Mouse (Mus musculus) heart, embryonic 10.5 days (tissue): ENCODE data around the gene Boc. TPM values are rescaled to one million over a fixed set of nuclear protein-coding genes. Genes with fewer than 3 reads are reported as not detected.

Source experiments
- DNase-seq: peaks from one replicate; pipeline ENCODE4 v3.0.0-alpha.2; 2017; ENCODE audit warnings: low spot score
- H3K27ac ChIP-seq: fragments of 300-500 bp; sonication (generic); 2 replicates; pipeline ENCODE4 v1.5.1; 2016; ENCODE audit warnings: mild to moderate bottlenecking
- H3K27me3 ChIP-seq: fragments of 300-500 bp; sonication (generic); 2 replicates; pipeline ENCODE4 v1.6.1; 2016; ENCODE audit warnings: mild to moderate bottlenecking; ENCODE audit not compliant: poor library complexity, insufficient read depth, severe bottlenecking
- H3K36me3 ChIP-seq: fragments of 300-500 bp; sonication (generic); 2 replicates; pipeline ENCODE4 v1.6.1; 2016; ENCODE audit warnings: mild to moderate bottlenecking, moderate library complexity
- H3K4me1 ChIP-seq: fragments of 300-500 bp; sonication (generic); 2 replicates; pipeline ENCODE4 v1.6.1; 2016; ENCODE audit warnings: mild to moderate bottlenecking
- H3K4me3 ChIP-seq: fragments of 300-500 bp; sonication (generic); 2 replicates; pipeline ENCODE4 v1.5.1; 2016; ENCODE audit warnings: mild to moderate bottlenecking, moderate library complexity
- H3K9me3 ChIP-seq: fragments of 300-500 bp; sonication (generic); 2 replicates; pipeline ENCODE4 v1.6.1; 2016; ENCODE audit warnings: mild to moderate bottlenecking, moderate library complexity
- WGBS: fragments of 180-500 bp; shearing (Covaris S2); methylation state at CpG from one replicate; pipeline ENCODE4 v1.1.7; 2016; 5-methylcytosine and 5-hydroxymethylcytosine counted together
- polyA plus RNA-seq: library from polyadenylated mRNA; unstranded; fragments of >200 nt; fragmentation: Nextera tagmentation; extraction: Ambion mirVana; gene quantifications from 2 replicates; pipeline ENCODE4 v1.2.1, GENCODE M21; 2016

Boc gene
- polyA plus RNA-seq, 1 experiment from 2014 or later: 8.7 TPM

DNA sequence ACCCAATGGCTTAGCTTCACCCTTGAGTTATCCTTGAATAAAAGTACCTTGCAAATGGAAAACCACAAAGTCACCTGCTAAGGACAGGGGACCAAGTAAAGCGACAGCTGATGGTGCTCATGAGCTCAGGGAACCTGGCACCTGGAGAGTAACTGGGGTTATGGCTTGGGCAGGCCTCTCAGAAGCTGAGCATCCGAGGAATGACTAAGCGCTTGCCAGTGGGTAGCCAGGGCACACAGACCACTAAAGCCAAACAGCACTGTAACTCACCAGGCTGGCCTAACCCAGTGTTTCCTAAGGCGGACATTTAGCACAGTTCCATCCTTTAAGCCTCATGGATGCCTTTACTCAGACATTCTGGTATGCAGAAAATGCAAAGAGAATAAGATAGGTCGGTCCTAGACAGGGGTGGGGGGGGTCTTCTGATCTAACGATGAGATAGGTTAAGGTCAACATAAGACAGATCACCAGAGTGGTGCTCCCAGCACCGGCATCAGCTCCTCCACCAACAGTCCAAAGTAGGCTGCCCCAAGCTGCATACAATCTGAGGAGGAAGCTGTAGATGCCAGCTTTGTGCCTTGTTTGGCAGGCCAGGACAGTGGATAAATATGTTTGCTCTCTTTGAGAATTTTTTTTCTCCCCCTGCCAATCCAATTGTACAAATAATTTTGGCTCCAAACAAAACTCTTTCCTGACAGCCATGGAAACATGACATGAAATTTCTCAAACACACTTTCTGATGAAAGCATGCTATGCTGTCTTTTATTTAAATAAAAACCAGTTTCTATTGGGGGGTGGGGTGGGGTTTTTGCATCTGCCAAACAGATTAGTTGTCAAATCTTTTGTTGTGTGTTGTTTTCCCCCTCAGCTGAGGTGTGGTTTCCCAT lies 49.0 kb downstream of the Boc start:
- Histone ChIP-seq H3K36me3 (peaks cover 18% of the 10 kb centered on the region; the same call in 1 of the 2 replicates), H3K27me3 (no peaks in the 10 kb centered on the region), H3K4me1 (peaks cover 15% of the 10 kb centered on the region), H3K4me3 (no peak overlapping the region), H3K27ac (no peak overlapping the region), H3K9me3 (0 out of 2 replicates have a peak, but pooled peaks cover under 1% of the 10 kb centered on the region)
- no peak for DNase-seq
- 62% methylated on average over 7 of the region's 7 CpGs for WGBS

DNA sequence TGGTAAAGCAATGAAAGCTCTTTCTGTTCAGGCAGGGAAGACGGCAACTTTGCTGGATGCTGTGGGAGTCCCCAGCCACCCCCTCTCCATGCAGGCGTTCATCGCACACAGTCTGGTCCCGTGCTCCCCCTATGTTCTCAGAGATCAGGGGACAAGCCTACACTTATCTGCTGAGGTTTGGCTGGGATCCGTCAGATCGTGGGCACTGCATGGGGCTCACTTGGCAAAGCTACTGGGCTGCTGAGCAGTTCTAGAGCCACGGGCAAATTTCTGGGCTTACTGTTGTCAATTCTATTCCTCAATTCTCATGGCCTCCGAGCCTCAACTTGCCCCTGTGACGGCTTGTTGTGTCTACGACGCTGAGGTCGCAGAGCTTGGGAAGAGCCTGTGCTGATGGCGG lies 49.9 kb downstream of the Boc start:
- Histone ChIP-seq H3K9me3 (peaks cover 5% of the 10 kb centered on the region; the same call in 1 of the 2 replicates), H3K27ac (no peak overlapping the region), H3K4me3 (no peak overlapping the region), H3K4me1 (peaks cover 15% of the 10 kb centered on the region), H3K27me3 (no peaks in the 10 kb centered on the region), H3K36me3 (peaks cover 24% of the 10 kb centered on the region; the same call in 1 of the 2 replicates)
- 89% methylated on average over 13 of the region's 13 CpGs for WGBS
- DNase-seq: no peak

DNA sequence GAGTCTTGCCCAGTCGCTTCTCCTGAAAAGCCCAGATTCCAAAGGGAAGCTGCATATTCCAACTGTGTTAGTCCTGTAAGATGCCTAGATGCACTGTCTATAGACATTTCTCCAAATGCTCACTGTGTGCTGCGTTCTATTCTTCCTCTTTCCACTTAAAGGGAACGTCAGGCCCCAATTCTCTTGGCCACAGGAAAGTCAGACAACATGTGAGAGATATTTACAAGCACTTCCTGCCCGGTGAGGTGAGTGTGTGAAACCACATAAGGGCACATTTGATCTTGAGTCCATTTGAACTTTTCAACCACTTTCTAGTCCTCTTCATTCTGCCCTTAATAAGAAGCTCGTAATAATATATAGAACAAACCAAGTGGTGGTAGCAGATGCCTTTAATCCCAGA lies 50.7 kb downstream of the Boc start:
- H3K27me3 ChIP-seq: no peaks in the 10 kb centered on the region
- 73% methylated on average over 5 of the region's 5 CpGs for WGBS
- H3K36me3 ChIP-seq: peaks cover 29% of the 10 kb centered on the region; the same call in 1 of the 2 replicates
- H3K4me1 ChIP-seq: peaks cover 20% of the 10 kb centered on the region
- H3K9me3 ChIP-seq: peaks cover 5% of the 10 kb centered on the region; the same call in 1 of the 2 replicates
- H3K4me3 ChIP-seq: no peak overlapping the region
- H3K27ac ChIP-seq: no peak overlapping the region
- DNase-seq: no peak

DNA sequence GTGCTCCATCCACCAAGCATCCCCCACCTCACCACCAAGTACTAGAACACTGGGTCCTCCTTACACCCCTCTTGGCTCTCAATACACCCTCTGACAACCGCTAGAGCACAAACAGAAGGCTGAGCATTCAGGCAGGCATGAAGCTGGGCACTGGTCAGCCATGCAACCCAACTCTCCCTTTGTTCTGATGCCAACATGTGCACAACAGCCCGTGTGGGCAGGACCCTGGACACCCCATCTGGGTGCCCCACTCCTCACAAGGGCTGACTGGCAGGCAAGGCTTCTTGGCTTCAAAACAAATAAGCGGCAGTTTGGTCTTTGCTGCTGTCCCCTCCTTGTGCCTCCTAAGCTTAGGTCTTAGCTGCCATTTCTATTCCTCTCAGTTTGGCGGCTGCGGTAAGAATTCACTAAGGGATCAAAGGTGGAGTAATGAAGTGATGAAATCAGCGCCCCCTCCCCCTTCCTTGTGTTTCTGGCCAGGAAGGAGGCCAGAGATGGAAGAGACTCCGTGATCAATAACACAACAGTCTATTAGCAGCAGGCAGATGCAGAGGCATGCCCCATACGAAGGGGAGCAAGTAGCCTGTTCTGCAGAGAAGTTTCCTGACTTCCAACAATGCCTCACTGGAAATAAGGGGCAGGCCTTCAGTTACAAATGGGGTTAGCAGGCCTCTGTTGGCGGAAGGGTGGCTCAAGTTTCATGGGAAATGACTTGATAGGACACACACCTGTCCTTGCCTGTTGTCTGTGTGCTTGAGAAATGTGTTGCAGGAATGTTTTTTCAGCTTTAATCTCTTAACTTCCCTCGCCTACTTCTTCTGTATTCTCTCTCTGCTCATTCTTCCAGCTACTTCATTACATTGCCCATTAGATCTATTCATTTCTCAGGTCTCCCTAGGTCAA lies 51.4 kb downstream of the Boc start:
- peaks cover 24% of the 10 kb centered on the region for H3K4me1 ChIP-seq
- WGBS: 65% methylated on average over 10 of the region's 10 CpGs
- no peak for DNase-seq
- H3K36me3 ChIP-seq: peaks cover 28% of the 10 kb centered on the region; the same call in 1 of the 2 replicates
- H3K9me3 ChIP-seq: peaks cover 5% of the 10 kb centered on the region; the same call in 1 of the 2 replicates
- H3K4me3 ChIP-seq: no peak overlapping the region
- no peaks in the 10 kb centered on the region for H3K27me3 ChIP-seq
- no peak overlapping the region for H3K27ac ChIP-seq

DNA sequence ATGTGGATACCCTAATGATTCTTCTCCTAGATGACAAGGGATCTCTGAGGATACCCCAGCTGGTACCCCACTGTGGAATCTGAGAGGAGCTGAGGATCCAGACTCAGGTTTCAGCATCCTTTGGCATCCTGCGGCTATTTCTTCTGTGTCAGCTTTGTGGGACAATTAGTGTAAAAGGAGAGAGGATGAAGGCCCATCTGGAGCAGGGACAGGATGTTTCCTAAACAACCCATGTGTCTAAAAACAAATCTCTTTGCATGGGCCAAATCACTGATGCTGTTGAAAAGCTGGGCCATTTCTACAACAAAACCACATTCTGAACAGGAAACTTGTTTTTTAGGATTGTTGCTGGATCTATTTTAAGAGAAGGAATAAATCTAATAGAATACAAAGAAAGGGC lies 53.5 kb downstream of the Boc start:
- Histone ChIP-seq H3K4me1 (peaks cover 25% of the 10 kb centered on the region), H3K36me3 (peaks cover 44% of the 10 kb centered on the region), H3K9me3 (peaks cover 5% of the 10 kb centered on the region; the same call in 1 of the 2 replicates), H3K27ac (no peak overlapping the region), H3K27me3 (no peaks in the 10 kb centered on the region), H3K4me3 (no peak overlapping the region)
- WGBS: 94% methylated on average over 1 of the region's 1 CpGs
- no peak for DNase-seq

DNA sequence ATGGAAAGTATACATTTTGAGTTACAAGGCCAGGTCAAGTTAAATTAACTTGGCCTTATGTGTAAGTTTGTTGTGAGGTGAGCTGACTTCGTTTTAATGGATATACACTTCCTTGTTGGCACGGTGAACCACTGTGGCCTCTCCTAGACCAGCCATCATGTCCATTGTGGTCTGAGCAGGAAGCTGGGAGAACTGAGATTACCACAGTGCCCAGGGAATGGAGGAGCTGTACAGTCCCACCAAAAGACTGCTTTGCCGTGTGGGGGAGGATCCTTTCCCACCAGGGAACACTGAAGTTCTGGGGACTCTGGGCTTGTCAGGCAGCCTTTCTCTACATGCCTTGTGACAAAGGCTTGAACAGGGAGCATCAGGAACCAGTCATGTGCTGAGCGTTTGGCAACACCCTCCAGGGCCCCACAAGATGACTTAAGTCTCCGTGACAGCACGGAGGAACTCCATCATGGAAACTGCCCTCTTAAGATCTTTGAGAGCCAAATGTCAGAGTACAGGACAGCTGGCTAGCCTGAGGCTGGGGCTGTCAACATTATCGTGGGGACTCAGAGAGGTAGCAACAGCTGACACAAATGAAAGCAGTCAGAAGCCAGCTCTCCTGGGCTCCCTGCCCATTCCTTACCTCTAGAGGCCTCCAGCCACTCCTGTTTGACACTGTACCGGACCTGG lies 55.7 kb downstream of the Boc start:
- peaks cover 62% of the 10 kb centered on the region for H3K36me3 ChIP-seq
- peak overlapping the region; percentile 5; the same call in 1 of the 2 replicates for H3K27ac ChIP-seq
- H3K27me3 ChIP-seq: no peaks in the 10 kb centered on the region
- H3K9me3 ChIP-seq: peaks cover 5% of the 10 kb centered on the region
- WGBS: 57% methylated on average over 8 of the region's 8 CpGs
- peaks cover 19% of the 10 kb centered on the region for H3K4me1 ChIP-seq
- no peak overlapping the region for H3K4me3 ChIP-seq
- no peak for DNase-seq

DNA sequence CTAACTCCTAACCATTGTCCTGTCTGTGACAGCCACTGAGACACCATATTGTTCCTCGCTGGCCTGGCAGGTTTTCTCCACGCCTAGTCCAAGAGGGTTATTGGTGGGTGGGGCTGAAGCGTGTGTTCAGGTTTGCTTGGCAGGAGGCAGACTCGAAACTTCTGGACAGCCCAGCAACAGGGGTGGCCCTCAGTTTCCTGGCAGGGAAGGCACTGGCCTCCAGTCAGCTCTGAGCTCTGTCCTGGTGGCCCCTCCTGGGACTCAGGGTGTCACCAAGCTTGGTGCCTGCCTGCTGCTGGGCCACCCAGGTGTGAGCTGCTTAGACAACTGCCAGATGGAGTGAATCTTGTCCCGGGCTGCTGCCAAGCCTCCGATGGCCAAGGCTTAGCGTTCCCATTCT lies 56.4 kb downstream of the Boc start:
- Histone ChIP-seq H3K9me3 (peaks cover 5% of the 10 kb centered on the region), H3K4me1 (peaks cover 16% of the 10 kb centered on the region), H3K36me3 (peaks cover 63% of the 10 kb centered on the region), H3K4me3 (no peak overlapping the region), H3K27ac (no peak overlapping the region), H3K27me3 (no peaks in the 10 kb centered on the region)
- DNase-seq: no peak
- 55% methylated on average over 7 of the region's 7 CpGs for WGBS

DNA sequence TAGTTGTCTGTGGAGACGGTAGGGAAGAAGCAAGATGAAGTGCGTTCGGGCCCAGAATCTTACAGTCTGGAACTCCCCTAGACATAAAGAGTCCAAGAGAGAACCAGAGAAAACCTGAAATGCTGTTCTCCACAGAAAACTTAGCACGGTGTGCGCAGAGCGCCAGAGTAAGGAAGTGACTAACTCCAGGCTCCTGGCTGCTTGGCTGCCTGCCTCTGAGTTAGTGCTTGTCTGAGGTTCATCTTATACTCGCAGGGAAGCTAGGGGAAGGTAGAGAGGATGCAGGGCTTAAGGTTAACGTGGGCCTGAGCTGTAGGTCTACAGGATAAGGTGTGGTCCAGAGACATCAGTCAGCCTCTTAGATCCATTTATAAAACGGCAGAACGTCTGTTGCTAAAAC lies 56.9 kb downstream of the Boc start:
- DNase-seq: no peak
- peaks cover 10% of the 10 kb centered on the region for H3K4me1 ChIP-seq
- no peaks in the 10 kb centered on the region for H3K27me3 ChIP-seq
- peaks cover 5% of the 10 kb centered on the region for H3K9me3 ChIP-seq
- no peak overlapping the region for H3K4me3 ChIP-seq
- H3K27ac ChIP-seq: no peak overlapping the region
- 91% methylated on average over 10 of the region's 10 CpGs for WGBS
- peaks cover 63% of the 10 kb centered on the region for H3K36me3 ChIP-seq

DNA sequence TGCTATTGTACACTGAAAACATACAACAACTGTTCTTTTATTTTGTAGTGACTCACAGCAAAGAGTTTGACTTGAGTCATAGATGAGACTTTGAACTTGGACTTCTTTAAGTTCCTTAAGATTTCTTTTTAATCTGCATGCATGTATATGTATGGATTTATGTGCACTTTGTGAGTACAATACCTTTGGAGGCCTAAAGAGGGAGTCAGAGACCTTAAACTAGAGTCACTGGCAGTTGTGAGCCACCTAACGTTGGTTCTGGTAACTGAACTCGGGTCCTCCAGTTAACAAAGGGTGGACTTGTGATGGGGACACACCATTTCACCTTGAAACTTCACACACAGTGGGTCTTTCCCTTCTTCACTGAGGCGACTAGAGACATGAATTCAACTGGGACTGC lies 60.2 kb downstream of the Boc start:
- 91% methylated on average over 3 of the region's 3 CpGs for WGBS
- no peak for DNase-seq
- Histone ChIP-seq H3K27ac (no peak overlapping the region), H3K4me3 (no peak overlapping the region), H3K4me1 (peaks cover 13% of the 10 kb centered on the region), H3K27me3 (no peaks in the 10 kb centered on the region), H3K36me3 (peaks cover 57% of the 10 kb centered on the region), H3K9me3 (no peaks in the 10 kb centered on the region; the same call in 1 of the 2 replicates)

DNA sequence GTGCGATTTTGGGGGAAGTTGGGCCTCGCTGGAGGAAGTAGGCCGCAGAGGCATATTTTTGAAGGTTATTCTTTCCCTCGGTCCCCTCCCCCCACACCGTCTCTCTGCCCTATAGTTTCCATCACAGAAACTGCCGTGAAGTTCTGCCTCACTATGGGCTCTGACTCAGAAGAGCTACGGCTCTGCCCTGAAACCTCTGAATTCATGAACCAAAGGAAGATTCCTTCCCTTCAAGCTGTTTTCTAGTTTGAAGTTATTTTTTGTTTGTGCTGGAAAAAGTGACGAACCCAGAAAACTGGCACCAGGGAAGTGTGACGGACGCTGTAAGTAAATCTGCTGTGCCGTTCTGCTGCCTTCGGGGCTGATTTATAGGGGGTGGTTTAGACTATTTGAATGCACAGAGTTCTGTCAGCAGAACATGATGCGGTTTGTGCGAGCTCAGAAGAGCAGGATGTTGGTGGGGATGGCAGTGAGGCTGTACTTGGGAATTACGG lies 61.7 kb downstream of the Boc start:
- WGBS: 80% methylated on average over 15 of the region's 15 CpGs
- DNase-seq: no peak
- Histone ChIP-seq H3K27ac (no peak overlapping the region), H3K27me3 (no peaks in the 10 kb centered on the region), H3K4me3 (no peak overlapping the region), H3K4me1 (0 out of 2 replicates have a peak, but pooled peaks cover 7% of the 10 kb centered on the region), H3K9me3 (no peaks in the 10 kb centered on the region; the same call in 1 of the 2 replicates), H3K36me3 (peaks cover 49% of the 10 kb centered on the region)

DNA sequence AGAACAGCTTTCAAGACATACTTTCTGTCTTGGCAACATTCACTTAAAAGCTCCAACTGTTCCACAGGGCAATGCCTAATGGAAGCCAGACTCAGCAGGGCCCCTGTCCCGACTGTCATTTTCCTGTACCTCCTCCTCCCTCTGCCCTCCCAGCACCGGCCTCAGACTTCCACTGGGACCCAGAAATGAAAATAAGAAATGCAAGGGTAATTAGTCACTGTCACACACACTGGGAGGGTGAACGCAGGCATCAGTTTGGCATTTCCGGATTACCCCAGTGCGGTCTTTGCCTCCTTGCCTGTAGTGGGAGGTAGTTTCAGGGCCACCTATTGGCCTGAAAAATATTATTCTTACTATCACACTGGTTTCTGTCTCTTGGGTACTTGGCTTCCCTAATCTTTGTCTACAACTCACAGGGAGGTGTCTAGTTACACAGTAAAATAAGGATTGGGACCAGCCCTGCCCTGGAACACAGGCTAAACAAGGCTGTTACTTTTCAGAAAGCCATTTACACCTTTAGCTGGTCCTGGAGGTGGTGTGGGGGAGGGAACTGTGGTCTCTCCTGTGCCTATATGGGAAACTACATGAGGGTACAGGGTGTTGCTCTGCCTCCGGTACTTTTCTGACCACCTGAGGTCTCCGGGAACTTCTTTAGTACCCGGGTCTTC lies 64.1 kb downstream of the Boc start:
- WGBS: 51% methylated on average over 8 of the region's 8 CpGs
- H3K9me3 ChIP-seq: no peaks in the 10 kb centered on the region; the same call in 1 of the 2 replicates
- H3K36me3 ChIP-seq: peaks cover 44% of the 10 kb centered on the region
- H3K4me3 ChIP-seq: no peak overlapping the region
- H3K27me3 ChIP-seq: no peaks in the 10 kb centered on the region
- no peak overlapping the region for H3K27ac ChIP-seq
- DNase-seq: peak; percentile 73
- H3K4me1 ChIP-seq: 0 out of 2 replicates have a peak, but pooled peaks cover 7% of the 10 kb centered on the region

DNA sequence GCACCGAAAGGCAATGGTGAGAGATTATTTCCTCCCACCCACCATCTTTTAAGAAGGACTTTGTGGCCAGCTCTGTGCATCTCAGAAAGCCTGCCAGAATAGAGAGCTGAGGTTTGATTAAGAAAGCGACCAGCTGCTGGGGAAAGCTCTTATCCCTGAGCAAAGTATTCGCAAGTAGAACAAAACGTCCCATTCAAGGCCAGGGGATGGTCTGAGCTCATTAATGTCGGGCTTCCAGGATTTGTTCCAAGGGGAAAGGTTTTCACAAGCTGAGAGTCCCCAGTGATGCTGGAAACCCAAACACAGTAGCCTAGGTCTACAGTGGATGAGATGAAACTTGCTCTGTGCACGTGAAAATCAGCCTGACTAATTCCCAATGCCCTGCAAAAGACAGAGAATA lies 64.8 kb downstream of the Boc start:
- 49% methylated on average over 6 of the region's 6 CpGs for WGBS
- peak; percentile 74 for DNase-seq
- H3K27ac ChIP-seq: no peak overlapping the region
- no peak overlapping the region for H3K4me3 ChIP-seq
- no peaks in the 10 kb centered on the region; the same call in 1 of the 2 replicates for H3K9me3 ChIP-seq
- no peaks in the 10 kb centered on the region for H3K27me3 ChIP-seq
- H3K36me3 ChIP-seq: peaks cover 42% of the 10 kb centered on the region
- 0 out of 2 replicates have a peak, but pooled peaks cover 7% of the 10 kb centered on the region for H3K4me1 ChIP-seq
